Mouse (Mus musculus) embryonic stem cell, embryonic (primary cell): Measurements from ENCODE around the gene Dync1li2.

ENCODE experiments used
- CTCF ChIA-PET, 4 experiments: fragments of 300-600 bp in 2 of 4; fragments of 350-600 bp in 2 of 4; sonication (Branson Sonifier 250); formaldehyde crosslinking; loops; one replicate each; lab custom pipeline; 2022; ENCODE audit warnings: inconsistent platforms in 2 of 4; lab: Charles Lee
- POLR2A ChIA-PET, 4 experiments: fragments of 300-600 bp in 2 of 4; fragments of 350-600 bp in 2 of 4; sonication (Branson Sonifier 250); formaldehyde crosslinking; loops; one replicate each; lab custom pipeline; 2022; ENCODE audit warnings: antibody characterized with exemption in 4 of 4, inconsistent platforms in 1 of 4; lab: Charles Lee

The Dync1li2 gene

DNA sequence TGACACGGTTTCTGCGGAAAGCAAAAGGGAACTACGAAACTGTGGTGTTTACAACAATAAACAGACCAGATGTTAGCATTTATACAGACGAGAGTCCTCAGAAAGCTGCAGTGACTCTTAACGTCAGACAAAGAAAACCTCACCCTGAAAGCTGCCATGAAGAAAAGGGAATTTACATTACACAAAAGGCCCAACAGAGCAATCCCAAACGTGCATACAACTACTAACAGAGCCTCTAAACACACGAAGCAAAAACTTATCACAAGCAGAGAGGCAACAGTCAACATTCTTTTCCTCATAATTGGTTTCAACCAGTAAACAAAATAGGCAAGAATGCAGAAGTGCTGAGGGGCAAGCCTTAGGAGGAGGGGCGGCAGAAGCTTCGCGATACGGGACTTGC lies 66.2 kb downstream of the Dync1li2 start:
- ChIA-PET POLR2A (interaction anchor here in 3 of 4 experiments (0.6 to 2.2 kb wide), 10 partner anchors 9 to 147 kb away, joined by 3 to 9 read pairs (median 4); partner anchors contain the start of gene Cmtm4 (in 1 of the 3)), CTCF (interaction anchor here (0.6 to 1.5 kb wide), 9 partner anchors 25 to 200 kb away, joined by 3 to 7 read pairs (median 4); no protein-coding TSS in a partner anchor)

DNA sequence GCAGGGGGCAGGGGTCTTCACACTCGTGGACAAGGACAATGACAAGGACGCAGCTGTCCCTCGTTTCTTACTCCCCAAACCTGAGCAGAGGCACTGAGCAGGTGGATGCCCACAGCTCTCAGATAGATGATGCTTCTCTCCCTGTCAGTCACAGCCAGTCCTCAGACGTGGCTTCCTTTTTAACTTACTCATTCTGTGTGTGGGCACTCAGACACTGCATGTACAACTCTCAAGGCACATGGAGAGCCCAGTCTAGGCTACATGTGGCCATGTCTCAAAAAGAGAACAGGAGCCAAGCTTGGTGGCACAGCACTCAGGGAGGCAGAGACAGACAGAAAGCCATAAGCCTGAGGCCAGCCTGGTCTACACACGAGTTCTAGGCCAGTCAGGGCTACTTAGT lies 66.9 kb downstream of the Dync1li2 start:
- ChIA-PET POLR2A (interaction anchor here in 2 of 4 experiments (1.2 to 2.2 kb wide), 9 partner anchors 9 to 186 kb away, joined by 3 to 9 read pairs (median 3); partner anchors contain the start of gene Cklf (in 1 of the 2)), CTCF (interaction anchor here in 3 of 4 experiments (1.1 to 1.5 kb wide), 6 partner anchors 25 to 201 kb away, joined by 3 to 7 read pairs (median 4); no protein-coding TSS in a partner anchor)

DNA sequence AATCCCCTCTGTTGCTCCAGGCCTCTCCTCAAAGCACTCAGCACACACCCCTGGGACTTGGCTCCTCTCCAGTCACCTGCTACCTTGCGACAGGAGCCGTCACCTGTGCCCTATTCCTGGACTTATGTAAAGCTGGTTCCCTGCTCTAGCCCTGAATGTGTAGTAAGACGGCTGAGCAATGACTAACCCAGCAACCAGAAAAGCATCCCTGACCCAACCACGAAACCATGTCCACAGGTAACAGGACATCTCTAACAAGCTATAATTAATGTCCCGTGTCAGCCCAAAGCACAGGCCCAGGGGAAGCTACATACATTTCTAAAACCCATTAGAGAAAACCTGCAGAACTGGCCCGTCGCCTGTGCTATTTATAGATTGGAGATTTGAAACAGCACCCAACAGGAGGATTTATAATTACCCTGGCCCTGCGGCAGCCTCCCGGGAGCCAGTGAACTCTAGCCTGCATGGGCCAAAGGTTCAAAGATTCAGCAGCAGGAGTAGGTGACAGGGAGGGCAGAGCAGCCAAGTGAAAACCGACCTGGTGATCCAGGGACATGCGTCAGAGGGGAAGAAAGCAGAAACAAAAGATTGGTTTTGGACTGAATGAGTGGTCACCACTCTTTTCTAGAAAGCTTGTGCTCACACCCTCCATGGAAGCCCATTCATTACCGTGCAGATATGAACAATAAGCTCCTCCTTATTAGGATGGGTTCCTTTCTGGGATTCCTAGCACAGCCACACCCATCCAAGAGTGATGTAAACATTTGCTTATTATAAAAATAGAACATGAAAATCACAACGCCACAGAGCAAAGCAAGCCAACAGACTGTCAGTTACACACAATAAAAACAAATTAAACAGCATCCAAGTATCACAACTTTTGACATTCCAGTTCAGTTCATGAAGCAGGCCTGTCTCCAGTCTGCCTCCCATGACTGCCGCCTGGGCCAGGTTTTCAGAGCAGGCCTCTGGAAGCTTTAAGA lies 67.7 kb downstream of the Dync1li2 start:
- ChIA-PET CTCF (interaction anchor here in 3 of 4 experiments (0.5 to 1.4 kb wide), 7 partner anchors 28 to 157 kb away, joined by 3 to 7 read pairs (median 4); no protein-coding TSS in a partner anchor), POLR2A (interaction anchor here in 3 of 4 experiments (0.7 to 2.2 kb wide), 16 partner anchors 8 to 532 kb away, joined by 3 to 12 read pairs (median 4); partner anchors contain the start of gene Cklf (in 1 of the 3))

DNA sequence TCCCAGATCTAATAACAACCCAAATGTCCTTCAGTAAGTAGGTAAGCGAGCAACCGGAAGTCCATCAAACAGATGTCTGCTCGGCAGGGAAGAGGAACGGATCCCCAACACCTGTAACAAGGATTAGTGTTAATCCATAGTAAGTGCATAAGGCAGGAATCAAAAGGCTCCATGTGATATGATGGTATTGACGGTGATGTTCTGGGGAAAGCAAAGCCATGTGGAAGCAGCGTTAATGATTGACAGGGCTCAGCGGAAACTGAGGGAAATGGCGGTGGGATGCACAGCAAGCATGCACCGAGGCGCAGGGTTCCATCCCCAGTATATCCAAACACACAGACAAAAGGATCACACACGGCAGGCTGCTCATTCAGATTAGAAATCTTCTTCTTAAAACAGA lies 68.6 kb downstream of the Dync1li2 start:
- CTCF ChIA-PET = interaction anchor here in 3 of 4 experiments (0.6 to 2.6 kb wide), 7 partner anchors 12 to 228 kb away, joined by 3 to 15 read pairs (median 4); no protein-coding TSS in a partner anchor
- POLR2A ChIA-PET = interaction anchor here in 3 of 4 experiments (0.7 to 2.2 kb wide), 16 partner anchors 7 to 533 kb away, joined by 3 to 12 read pairs (median 4); no protein-coding TSS in a partner anchor

DNA sequence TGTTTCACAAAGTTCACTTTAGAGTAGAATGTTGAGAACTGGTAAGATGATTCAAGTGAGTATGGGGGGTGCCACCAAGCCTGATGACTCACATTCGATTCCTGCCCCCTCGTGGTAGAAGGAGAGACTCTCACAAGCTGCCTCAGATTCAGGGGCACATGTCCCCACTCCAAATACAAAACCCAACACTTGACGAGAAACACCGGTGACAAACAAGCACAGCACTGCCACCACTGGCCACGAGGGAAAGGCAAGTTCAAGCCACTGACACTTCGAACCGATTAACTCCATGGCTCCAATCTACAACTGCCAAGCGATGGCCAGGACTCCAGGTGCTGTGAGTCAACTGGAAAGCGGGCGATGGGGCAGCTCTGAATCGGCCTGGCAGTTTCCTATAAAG lies 69.1 kb downstream of the Dync1li2 start:
- CTCF ChIA-PET = interaction anchor here in 3 of 4 experiments (0.6 to 2.6 kb wide), 6 partner anchors 12 to 227 kb away, joined by 3 to 15 read pairs (median 4); no protein-coding TSS in a partner anchor
- POLR2A ChIA-PET = interaction anchor here in 2 of 4 experiments (0.7 to 2.2 kb wide), 13 partner anchors 10 to 61 kb away, joined by 3 to 12 read pairs (median 4); no protein-coding TSS in a partner anchor

DNA sequence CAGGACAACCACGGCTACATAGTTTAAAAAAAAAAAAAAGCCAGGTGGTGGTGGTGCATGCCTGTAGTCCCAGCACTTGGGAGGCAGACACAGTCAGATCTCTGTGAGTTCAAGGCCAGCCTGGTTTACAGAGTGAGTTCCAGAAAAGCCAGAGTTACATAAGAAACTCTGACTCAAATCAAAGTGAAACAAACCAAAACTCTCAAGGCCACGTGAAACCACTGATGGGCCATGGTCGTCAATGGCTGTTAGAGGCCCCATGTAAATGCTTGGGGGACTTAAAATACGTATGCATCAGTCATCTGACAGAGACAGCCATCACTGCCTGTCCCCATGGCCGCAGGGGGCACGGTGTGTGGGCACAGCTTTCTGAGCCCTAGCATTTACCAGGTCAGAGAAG lies 71.7 kb downstream of the Dync1li2 start:
- ChIA-PET CTCF (no interaction called here), POLR2A (interaction anchor here in 1 of 4 experiments (0.7 kb wide), 1 partner anchor 883 kb away, joined by 3 read pairs; no protein-coding TSS in a partner anchor)

DNA sequence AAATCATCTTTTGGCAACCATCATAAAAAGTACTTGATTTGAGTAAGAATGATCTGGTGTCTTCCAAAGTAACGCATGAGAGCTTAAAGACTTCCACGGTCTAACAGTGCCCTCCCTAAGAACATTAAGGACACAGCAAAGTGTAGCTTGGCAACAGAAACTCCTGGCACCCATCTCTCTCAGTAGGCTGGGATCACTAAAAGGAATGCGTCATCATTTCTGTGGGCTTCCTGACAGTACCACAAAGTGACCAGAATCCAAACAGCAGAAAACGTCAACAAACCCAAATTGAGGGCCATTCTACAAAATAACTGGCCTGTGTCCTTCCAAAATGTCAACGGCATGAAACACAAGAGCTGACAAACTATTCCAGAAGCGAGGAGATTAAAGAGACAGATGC lies 72.8 kb downstream of the Dync1li2 start:
- ChIA-PET POLR2A (interaction anchor here in 1 of 4 experiments (0.9 to 1.8 kb wide), 2 partner anchors 10 to 11 kb away, joined by 3 to 4 read pairs; no protein-coding TSS in a partner anchor), CTCF (interaction anchor here in 1 of 4 experiments (1.3 to 2.1 kb wide), 3 partner anchors 9 to 26 kb away, joined by 3 to 10 read pairs (median 4); no protein-coding TSS in a partner anchor)

DNA sequence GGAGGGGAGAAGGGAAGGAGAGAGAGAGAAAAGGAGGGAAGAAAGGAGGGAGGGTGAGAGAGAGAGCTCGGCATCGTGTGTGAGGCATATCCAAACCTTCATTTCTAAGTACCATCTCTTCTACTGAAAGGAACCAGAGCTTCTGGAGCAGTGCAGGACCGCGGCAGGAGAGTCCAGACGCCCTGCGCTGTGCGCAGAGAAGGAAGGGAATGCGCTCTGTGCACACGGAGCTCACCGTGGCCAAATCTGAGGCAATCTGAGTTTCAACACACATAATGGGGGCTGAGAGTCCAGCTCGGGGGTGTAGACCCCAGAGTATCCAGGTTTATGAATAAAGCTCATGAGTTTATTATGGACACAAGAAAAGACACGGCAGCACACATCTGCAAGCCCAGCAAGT lies 73.3 kb downstream of the Dync1li2 start:
- CTCF ChIA-PET = interaction anchor here in 2 of 4 experiments (0.7 to 2.1 kb wide), 4 partner anchors 9 to 26 kb away, joined by 3 to 10 read pairs (median 4); no protein-coding TSS in a partner anchor
- POLR2A ChIA-PET = interaction anchor here in 1 of 4 experiments (0.9 to 1.8 kb wide), 2 partner anchors 9 to 11 kb away, joined by 3 to 4 read pairs; no protein-coding TSS in a partner anchor
